Mouse (Mus musculus): ENCODE data around the gene Srpk2.

DNA sequence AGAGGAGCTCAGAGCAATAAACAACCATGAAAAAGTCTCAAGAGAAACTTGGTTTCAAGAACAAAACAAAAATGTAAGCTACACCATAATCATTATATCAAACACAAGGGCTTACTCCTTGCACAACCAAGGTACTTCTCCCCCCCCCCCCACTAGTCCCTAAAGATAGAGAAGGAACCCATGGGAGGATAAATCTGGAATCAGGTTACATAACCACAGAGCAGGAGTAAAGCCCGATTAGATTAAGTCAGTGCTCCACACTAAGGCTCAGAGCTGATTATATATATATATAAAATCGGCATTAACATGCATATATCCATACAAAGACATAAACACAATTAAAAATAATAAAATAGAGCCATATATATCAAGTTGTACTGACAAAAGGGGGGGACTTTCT lies 96.8 kb downstream of the Srpk2 start:
- no peak for TF ChIP-seq CTCF (IDR thresholded peaks at IDR 0.05; ENCODE audit: borderline replicate concordance, extremely low read depth, insufficient read depth, insufficient read length)
- no peak for TF ChIP-seq POLR2A (IDR thresholded peaks at IDR 0.05; ENCODE audit: borderline replicate concordance, extremely low read depth, insufficient read depth, insufficient read length, poor library complexity, severe bottlenecking)

All from brain, embryonic 14.5 days (tissue).